Mouse (Mus musculus) lung, postnatal 25 days (tissue): ENCODE results near the gene Lefty2.
"Not testable (repeated sequence)": the region's sequence is repeated elsewhere in the genome, so short reads cannot be mapped to it uniquely, and the experiment has no call there.

ENCODE experiments used
- DNase-seq: peaks from one replicate; pipeline ENCODE4 v3.0.0; 2022; ENCODE audit warnings: low spot score

The Lefty2 gene

GRCm38 (mm10) chr1:180892808-180893207, at the start of gene Lefty2:
Gene Lefty2 (plus strand): TSS chr1:180893108.
- no peak for DNase-seq

GRCm38 (mm10) chr1:180848114-180848510, 44.8 kb upstream of the Lefty2 start:
- DNase-seq = peak; percentile 90

DNA sequence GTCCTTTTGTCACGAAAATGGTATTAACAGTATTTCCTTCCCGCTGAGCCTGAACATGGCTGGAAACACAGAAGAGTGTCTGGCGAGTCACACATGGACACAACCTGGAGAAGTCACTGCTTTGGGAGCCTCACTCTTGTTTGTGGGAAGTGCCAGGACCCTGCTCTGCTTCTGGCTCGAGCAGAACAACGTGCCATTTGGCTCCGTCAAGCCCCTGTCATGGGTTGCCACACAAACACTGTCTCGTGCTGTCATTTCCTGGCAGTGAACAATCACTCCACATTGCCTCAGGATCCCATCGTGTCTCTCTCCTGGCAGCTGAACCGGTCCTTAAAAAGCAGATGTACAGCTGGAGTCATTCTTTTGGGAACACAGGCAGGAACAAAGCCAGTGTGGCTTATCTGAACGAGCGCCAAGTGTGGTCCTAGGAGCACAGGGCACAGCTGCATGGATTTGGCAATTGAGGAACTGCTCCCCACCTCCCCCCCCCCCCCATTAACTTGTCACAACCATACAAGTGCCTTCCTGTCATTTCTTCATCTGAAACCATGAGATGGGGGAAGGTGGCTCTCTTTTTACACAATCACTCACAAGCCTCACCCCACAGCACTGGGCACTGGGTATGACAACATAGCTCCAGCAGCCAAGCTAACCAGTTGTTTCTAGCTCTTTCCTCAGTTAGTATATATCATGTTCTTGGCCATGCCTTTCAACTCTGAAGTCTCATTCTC, 44.2 kb upstream of the Lefty2 start:
- DNase-seq = peak; percentile 85

GRCm38 (mm10) chr1:180849701-180850301, 43.1 kb upstream of the Lefty2 start:
- DNase-seq = no peak

DNA sequence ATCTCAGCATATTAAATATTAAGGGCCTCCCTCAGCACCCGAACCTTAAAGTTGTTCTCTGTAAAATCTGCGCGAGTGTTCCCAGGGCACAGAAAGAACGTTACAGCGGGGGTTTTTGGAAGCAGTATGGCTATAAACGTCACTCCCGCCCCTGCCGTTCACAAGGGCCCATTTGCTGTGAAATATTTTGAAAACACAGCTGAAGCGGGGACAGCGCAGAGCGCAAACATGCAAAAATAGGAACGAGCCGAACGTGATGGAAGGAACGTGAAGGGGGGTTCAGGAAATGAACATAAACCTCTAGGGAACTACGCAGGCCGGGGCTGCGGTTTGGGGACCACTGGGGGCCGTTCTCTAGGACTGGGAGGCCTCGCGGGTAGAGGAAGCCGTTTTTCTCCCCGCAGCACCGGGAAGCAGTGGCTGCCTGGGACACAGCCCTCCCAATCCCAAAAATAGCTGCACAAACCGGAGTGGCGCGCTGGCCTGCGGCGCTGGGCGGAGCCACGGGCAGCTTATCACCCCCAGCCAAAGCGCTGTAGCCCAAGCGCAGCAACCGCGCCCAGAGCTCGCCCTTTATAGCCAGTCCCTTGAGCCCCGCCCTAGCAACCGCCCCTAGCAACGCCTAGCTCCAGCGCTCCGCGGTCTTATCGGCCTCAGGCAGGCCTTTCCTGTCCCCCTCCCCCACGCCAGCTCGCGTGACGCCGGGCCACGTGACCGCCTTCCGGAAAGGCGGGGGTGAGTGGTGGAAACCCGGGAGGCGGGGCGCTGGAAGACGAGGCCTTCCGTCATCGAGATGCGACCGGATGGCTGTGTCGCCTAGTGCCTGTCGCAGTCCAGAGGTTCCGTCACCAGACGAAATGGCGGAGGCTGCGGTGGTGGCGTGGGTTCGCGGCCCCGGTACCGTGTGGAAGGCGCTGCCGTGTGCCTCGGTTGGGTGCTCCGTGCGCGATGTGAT, 42.3 kb upstream of the Lefty2 start, which contains the start of gene Sde2:
TSS of gene Sde2 (plus strand) at position 812 of the 955 bp plus-strand sequence.
- DNase-seq = peak; percentile 100

DNA sequence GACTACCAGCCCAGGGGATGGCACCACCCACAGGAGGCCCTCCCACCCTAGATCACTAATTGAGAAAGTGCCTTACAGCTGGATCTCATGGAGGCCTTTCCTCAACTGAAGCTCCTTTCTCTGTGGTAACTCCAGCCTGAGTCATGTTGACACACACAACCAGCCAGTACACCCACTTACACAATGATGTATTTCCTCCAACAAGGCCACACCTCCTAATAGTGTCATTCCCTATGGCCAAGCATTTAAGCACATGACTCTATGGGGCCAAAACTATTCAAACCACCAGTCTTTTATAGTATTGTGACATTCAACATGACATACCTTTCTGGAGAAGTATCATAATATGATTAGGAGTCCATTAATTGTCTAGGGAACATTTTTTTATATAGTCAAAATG, 34.1 kb upstream of the Lefty2 start:
- no peak for DNase-seq

- DNase-seq = no peak
Measured at GRCm38 (mm10) chr1:180860030-180860429, 32.9 kb upstream of the Lefty2 start.

- DNase-seq = peak; percentile 45
Measured at GRCm38 (mm10) chr1:180863606-180864005, 29.3 kb upstream of the Lefty2 start.

DNA sequence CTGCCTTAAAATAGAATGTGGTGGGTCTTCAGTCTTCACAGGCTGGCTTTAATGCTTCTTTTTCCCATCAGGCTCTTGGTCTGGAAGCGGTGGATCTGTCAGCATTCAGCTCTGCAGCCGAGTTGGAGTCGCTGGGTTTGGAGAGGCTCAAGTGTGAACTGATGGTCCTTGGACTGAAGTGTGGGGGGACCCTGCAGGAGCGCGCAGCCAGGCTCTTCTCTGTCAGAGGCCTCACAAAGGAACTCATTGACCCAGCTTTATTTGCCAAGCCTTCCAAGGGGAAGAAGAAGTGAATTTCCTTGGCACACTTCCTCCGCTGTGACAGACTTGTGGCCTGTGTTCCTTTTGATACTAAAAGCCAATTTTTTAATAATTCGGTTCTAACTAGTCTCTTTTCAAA, 26.9 kb upstream of the Lefty2 start:
- peak; percentile 29 for DNase-seq

- no peak for DNase-seq
Measured at GRCm38 (mm10) chr1:180870122-180870650, 22.7 kb upstream of the Lefty2 start.

DNA sequence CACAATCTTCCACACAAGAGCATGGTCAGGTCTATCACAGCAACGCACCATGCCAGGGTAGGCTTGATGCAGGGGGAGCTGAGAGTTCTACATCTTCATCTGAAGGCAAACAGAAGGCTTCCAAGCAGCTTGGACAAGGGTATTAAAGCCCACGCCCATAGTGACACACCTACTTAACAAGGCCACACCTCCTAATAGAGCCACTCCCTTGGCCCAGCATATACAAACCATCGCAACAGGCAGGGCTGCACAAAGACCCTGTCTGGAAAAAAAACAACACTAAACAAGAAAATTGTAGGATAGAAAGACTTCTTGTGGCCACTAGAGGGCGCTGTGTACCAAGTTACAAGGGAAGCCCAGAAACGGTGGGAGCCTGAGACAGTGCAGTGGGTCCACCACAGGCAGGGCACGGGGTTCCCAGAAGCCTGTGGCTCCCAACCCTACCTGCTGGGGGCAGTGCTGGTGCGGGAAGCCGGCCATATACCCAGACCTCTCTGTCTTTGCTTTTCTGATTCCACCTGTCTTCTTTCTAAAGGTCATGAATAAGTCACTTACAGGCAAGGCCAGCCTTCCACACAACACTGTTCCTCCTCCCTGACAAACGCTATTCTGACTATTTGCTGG, 18.9 kb upstream of the Lefty2 start:
- peak; percentile 50 for DNase-seq

DNA sequence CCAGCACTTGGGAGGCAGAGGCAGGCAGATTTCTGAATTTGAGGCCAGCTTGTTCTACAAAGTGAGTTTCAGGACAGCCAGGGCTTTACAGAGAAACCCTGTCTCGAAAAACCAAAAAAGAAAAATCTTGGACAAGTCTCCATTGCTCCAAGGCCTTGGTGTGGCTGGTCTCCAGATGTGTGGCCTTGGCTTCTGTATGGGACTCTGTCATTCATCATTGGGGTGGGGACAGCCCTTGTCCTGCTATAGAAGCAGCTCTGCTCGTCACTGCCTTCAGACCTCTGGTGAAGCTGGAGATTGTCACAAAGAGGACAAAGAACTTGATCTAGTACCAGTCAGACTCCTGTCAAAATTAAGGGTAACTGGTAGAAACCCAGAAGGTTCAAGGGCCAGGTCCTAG, 18.3 kb upstream of the Lefty2 start:
- no peak for DNase-seq

GRCm38 (mm10) chr1:180875126-180875525, 17.8 kb upstream of the Lefty2 start:
- DNase-seq = no peak

- DNase-seq = no peak
Measured at GRCm38 (mm10) chr1:180877466-180877865, 15.4 kb upstream of the Lefty2 start.

DNA sequence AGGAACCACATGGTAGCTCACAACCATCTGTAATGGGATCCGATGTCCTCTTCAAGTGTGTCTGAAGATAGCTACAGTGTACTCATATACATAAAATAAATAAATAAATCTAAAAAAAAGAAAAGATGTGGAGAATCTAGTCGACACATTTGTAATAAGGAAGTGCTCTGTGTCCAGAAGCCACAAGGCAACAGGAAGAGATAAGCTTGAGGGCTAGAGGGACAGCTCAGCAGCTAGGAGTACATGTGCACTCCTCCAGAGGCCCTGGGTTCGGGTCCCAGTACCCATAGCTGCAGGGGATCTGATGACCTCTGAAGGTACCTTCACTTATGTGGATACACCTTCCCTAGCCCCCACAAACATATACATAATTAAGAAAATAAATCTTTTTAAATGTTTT, 11.1 kb upstream of the Lefty2 start:
- DNase-seq = no peak

DNA sequence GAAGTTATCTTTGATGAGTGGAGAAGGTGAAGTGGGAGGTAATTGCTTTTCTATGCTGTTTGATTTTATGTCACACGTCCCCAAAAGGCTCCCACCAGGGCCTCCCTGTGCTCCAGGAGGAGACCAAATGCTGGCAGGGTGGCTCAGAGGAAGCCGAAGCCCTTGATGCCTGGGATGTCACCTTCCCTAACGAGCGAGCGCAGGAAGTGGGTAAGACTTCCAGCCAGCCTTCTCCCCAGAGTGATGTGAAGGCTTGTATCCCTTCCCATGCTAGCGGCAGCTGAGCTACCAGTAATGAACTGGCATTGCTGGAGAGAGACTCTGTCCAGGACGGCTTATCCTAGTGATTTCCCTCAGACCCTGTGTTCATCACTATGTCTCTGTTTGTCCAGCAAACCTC, 9.2 kb upstream of the Lefty2 start:
- DNase-seq = no peak

- no peak for DNase-seq
Measured at GRCm38 (mm10) chr1:180884484-180884883, 8.4 kb upstream of the Lefty2 start.

DNA sequence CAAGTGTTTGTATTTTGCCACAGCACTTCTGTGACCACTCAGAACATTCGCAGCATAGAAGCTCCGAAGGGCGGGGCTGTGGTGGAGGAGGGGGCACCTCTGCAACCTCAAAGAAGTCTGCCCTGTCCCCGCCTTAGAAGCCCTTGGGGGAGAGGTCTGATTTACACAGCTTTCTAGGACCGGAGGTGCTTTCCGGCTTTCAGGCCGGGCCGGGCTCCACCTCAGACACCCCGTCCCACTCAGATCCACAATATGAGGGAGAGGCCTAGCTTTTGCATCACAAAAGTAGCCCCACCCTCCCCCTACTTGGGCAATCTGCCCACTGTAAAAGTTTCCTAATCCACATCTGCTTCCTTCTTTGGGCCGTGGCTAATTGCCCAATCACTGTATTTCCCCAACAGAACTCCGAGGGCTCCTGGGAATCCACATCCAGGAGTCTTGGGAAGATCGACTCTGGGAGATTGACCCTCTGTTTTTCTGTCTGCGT, 4.3 kb upstream of the Lefty2 start:
- peak; percentile 96 for DNase-seq

DNA sequence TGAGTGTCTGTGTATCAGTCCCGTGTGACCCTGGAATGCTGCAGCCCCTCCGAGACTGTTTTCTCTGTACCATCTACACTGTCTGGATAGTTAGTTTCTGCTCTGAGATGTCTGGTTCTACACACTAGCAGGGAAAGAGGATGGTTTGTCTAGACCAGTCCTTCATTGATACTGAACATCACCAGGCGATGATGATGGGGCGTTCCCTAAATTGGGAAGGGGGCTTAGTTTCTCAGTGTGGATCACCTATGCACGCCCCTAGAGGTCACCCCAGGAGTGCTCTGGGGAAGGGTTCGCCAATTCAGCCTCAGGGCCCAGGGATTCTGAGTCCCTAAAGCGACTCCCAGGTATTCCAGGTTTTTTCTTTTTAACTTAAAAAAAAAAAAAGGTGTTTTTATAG, 3.7 kb upstream of the Lefty2 start:
- no peak for DNase-seq

GRCm38 (mm10) chr1:180889841-180890240, 3.1 kb upstream of the Lefty2 start:
- DNase-seq = no peak

GRCm38 (mm10) chr1:180894088-180894987, 1.4 kb downstream of the Lefty2 start:
- DNase-seq = not testable (repeated sequence)
